Mouse (Mus musculus): ENCODE measurements at regions not wholly inside any gene's neighbourhood (a gene's known extent, or its start where the extent isn't known, plus 50 kb on each side); places are given as distances from the start of the nearest gene placed in this dataset.

DNA sequence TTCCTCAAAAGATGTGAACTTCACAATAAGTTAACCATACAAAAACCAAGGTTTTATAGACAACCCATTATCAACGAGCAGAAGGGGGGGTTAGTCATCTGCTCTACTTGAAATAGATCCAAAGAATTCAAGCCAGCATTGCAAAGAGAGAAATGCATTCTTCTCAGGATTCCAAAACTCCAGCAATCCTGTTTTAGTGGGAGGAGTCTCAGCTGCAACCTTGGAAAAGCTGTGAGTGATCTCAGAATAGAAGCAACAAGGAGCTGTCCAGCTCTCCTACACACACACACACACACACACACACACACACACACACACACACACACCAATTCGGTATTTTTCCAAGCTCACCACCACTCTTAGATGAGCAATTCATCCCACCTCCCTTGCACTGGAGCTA lies 149.0 kb upstream of the BC052040 start:
- in situ Hi-C loops (cut with MseI, MboI): no loop called here

DNA sequence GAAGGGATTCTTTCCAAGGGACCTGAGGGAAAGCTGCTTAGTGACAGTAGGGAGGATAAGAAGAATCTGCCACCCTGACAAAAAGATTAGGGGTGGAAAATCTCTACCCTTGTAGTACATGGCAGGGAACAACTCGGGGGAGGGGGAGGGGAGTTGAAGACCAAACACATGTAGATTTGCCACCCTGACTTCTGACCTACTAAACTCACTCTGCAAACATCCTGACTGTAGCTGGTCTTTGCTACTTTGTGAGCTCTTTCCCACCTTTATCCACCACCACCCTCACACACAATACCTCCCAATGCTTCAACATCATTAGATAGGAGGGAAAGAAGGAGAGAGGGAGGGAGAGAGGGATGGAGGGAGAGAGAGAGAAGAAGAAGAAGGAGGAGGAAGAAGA lies 140.4 kb upstream of the BC052040 start:
- in situ Hi-C loops (cut with MseI, MboI): no loop called here

- in situ Hi-C loops (cut with MseI, MboI): no loop called here
These were observed 131.6 kb upstream of the BC052040 start for GRCm38 (mm10) chr2:115449783-115450483.

GRCm38 (mm10) chr2:115455593-115455992 lies 125.9 kb upstream of the BC052040 start:
- in situ Hi-C loops (cut with MseI, MboI): no loop called here

DNA sequence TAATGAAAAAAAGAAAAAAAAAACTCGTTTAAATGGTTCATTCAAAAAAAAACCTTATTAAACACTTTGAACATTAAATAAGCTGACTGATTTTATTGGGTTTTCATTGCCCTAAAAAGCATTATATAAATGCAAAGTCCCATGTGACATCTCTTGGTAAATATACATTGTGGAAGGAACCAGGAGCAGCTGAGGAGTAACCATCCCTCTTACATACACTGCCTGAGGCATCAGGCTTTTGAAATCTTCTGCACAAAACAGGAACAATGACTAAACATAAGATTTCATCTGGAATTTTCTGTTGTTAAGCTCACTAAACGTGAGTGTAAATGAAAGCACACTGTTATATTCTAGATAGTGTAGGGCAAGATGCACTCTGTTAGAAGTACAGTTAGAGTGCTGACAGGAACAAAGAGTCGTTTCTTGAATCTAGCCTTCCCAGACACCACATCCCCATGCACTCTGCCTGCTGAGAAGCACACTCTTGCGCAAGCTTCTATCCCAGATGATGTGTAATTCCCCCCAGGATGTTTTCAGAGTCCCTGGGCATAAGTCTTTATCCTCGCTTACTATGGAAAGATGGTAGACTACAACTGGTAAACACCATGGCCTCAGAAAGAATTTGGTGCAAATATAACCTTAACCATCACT lies 125.0 kb upstream of the BC052040 start:
- in situ Hi-C loops (cut with MseI, MboI): no loop called here

DNA sequence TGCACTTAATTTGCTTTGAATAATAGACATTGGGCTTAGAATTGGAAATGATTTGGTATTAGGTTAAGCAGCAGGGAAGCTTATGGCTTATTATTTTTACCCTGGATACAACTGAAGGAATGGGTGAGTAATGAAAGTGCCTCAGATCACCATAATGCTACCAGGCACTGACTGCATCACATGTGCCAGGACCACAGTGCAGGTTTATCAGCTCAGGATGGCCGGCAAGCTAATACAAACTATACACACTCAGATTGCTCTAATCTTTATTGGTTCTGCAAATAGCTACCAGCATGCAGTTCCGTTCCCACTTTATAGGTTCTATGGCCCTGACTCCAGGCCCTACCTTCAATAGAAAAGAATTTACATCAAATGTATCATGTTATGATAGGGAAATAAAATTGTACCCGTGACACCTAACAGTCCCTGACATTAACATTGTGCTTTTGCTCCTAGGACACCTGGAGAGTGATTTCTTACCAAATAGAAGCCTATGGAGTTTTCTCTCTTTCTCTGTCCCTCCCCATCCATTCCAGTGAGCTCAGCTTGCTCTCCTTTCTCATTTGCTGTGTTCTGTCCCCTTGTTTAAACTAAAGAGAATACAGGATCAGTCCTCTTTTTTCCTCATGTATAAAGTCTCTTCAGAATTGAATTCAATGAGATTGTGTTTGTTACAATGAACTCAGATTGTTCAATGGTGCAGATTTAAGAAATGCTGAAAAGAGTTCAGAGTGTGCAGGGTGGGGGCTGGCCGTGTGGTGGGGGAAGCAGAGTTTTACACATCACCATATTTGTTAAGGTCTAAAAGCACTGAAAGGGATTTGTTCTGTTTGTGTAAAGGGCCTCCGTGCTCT lies 121.3 kb upstream of the BC052040 start:
- in situ Hi-C loops (cut with MseI, MboI): no loop called here

DNA sequence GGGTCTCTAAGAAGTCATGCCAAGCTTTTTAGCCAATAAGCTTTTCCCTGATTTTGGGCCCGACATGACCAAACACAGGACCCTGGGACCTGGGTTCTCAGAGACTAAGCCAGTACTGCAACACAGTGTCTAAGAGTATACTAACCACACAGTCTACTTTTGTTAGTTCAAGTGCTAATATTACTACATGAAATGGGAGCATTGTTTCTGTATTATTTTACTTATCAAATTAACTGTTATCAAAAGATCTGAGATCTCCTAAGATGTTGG lies 120.7 kb upstream of the BC052040 start:
- in situ Hi-C loops (cut with MseI, MboI): no loop called here

DNA sequence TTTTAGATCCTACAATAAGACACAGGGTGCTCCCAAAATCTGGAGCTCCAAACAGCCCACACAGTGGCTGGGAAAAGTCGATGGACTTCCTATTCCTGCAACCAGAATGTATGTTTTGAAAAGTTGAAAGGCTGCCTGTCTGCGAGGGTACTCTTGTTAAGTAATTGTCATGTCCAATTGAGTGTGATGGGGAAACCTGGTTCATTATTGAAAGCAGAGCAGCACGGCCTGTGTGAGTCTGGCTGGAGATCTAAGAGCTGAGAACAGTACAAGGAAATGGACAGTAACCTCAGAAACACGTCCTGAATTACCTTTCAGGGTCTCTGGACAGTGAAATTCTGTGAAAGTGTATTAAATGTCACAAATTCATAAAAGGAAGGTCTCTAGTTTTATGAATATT lies 115.3 kb upstream of the BC052040 start:
- in situ Hi-C loops (cut with MseI, MboI): no loop called here

DNA sequence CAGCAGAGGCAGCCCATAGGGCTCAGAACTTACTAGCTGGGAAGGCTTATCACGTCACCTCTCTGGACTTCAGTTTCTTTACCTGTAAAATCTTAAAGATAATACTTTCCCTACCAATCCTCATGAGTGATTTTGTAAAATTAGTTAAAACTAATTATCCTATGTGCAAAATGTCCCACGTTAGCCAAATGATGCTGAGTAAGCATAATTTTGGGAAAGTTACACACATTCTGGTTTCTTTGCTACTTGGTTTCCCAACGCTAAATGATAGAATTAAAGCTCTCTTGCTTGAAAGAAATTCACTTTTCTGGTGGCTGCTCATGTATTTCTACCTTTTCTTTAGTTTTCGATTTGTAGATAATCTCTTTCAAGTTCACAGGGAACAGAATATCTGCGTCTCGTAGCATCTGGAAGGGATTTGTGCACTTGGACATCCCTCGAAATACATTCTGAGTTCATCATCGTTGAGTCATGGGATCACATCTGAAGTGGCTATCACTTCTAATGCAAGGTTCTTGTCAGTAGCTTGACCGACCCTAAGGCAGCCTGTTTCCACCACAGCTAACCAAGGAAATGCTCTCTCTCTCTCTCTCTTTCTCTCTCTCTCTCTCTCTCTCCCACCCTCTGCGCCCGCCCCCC lies 114.3 kb upstream of the BC052040 start:
- in situ Hi-C loops (cut with MseI, MboI): no loop called here

DNA sequence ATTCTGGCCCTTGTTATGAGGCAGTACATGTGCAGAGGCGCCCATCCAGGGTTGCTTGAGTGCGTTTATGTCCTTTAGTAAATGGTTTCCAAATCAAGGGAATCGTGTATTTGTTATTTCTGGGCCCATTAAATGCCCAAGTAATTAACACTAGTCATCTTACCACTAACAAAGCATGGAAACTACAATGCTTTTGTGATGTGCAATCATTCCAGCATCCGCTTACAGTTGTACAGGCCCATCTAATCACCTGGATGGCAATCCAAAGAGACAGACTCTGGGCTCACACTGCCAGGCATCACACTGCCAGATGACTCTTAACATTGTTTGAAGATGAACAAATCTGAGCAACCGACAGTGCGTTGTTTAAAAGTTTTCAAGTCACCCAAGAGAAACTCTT lies 113.6 kb upstream of the BC052040 start:
- in situ Hi-C loops (cut with MseI, MboI): no loop called here

- in situ Hi-C loops (cut with MseI, MboI): no loop called here
These were observed 113.0 kb upstream of the BC052040 start for GRCm38 (mm10) chr2:115468471-115468909.

DNA sequence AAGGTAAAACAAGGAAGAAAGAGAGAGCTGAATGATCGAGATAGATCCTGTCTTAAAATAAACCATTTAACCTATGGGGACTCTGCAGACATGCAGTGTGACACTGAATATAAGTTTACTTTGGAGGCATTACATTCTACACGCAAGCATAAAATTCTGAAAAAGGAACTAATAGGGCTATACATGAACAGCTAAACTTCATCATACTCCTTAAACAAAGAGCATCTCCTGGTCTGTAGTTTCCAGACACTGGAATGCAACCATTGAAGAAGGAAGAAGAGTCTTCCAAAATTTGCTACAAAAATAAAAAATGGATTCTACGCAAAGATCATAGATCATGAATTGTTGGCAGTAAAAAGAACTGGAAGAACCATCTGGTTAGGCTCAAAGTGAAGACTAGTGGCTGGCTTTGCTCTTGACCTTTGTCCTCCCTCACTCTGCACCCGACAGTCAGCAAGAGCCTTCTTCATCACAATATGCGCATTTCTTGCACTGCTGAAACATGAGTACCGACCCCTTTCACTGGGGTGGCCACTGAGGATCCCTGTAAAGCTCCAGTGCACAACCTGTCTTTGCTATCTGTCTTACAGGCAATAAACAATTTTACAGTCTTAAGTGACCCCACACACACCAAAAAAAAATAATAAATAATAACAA lies 112.2 kb upstream of the BC052040 start:
- in situ Hi-C loops (cut with MseI, MboI): no loop called here

DNA sequence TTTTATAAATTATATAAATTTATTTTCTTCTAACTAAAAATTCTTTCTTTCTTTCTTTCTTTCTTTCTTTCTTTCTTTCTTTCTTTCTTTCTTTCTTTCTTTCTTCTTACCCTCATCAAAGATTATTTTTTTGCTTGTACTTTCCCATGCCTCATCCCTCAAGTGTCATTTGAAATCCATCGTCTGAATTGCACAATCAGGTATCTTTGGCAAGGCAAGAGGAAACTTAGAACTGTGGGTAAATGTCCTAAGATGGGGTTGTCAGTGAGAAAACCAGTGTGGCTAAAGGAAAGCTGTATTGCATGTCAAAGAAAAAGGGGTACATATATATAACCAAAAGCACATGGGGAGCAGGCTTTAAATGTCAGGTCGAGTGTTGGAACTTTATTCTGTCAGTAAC lies 109.1 kb upstream of the BC052040 start:
- in situ Hi-C loops (cut with MseI, MboI): no loop called here

GRCm38 (mm10) chr2:115483418-115484288 lies 97.9 kb upstream of the BC052040 start:
- in situ Hi-C loops (cut with MseI, MboI): no loop called here

DNA sequence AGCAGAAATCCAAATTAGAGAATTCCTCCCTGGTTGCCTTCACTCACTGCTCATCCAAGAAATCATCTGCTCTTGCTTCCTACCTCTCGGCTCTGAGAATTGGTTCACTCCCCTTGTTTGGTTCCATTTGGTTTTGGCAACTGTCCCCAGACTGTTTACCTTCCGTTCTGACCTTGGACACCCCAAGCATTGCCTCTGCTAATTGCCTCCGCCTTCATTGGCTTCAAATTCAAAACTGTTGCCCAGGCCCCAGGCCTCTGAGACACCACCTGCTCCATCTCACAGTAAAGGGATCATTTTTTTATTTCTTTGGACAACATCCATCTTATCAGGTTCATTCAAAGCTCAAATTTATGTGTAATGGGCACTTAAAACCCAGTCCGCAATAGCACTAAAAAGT lies 93.1 kb upstream of the BC052040 start:
- in situ Hi-C loops (cut with MseI, MboI): no loop called here

DNA sequence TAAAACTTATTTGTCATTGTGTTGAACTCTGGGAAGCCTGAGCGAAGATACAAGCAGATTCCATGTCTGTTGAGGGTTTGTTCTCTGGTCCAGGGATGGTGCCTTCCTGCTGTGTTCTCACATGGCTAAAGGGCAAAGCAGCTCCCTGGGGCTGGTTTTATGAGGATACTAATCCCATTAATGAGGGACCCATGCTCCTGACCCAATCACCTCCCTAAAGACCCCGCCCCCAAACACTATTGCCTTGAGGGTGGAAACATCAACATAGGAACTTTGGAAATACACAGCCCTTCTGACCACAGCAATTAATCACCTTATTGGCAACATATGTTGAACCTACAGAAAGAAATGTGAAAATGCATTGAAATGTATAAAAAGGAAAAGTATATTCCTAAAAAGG lies 88.5 kb upstream of the BC052040 start:
- in situ Hi-C loops (cut with MseI, MboI): no loop called here

- in situ Hi-C loops (cut with MseI, MboI): loop anchor here in 1 of 2 experiments (25.0 kb wide), 1 partner anchor 587 kb away; no protein-coding TSS in a partner anchor
These were observed 81.6 kb upstream of the BC052040 start for GRCm38 (mm10) chr2:115499904-115500303.

- in situ Hi-C loops (cut with MseI, MboI): loop anchor here in 1 of 2 experiments (25.0 kb wide), 1 partner anchor 578 kb away; no protein-coding TSS in a partner anchor
These were observed 72.0 kb upstream of the BC052040 start for GRCm38 (mm10) chr2:115509527-115509926.

GRCm38 (mm10) chr2:115511146-115511545 lies 70.4 kb upstream of the BC052040 start:
- in situ Hi-C loops (cut with MseI, MboI): loop anchor here in 1 of 2 experiments (25.0 kb wide), 1 partner anchor 576 kb away; no protein-coding TSS in a partner anchor

All from mouse trophoblast stem cell (cell line).